Mouse (Mus musculus): ENCODE measurements around the gene Krt19.

The Krt19 gene

DNA sequence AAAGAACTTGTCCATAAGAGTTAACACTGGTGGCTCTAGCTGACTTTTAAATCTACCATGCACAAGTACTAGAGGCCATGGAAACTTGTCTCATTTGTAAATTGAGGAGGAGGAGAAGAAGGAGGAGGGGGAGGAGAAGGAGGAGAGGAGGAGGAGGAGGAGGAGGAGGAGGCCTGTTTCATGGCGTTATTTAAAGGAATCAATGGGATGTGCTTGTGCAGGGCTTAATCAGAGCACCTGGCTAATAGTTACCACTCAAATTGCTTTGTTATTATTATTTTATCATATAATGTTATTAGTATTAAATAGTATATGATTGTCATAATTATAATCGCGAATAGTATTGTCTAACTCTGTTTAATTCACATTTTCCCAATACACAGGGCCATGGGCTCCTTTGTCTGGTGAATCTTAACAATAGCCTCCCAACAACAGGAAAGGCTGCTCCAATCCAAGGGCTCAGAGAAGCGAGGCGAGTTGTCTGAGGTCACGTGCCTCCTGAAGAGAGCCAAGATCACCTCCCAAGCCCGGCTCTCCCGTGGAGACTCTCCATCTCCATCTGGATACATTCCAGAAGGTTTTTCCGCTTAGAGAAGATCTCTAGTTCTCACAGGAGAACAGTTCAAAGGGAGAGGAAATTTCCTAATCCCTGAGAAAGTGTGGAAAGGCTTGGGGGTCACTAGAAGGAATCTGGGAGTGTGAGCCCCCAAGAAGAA is at the start of gene Krt19:
Gene Krt19, minus strand, starts transcription at position 51 of the 716 bp plus-strand sequence.
- in situ Hi-C loops (cut with MboI, MseI), result no loop called here

DNA sequence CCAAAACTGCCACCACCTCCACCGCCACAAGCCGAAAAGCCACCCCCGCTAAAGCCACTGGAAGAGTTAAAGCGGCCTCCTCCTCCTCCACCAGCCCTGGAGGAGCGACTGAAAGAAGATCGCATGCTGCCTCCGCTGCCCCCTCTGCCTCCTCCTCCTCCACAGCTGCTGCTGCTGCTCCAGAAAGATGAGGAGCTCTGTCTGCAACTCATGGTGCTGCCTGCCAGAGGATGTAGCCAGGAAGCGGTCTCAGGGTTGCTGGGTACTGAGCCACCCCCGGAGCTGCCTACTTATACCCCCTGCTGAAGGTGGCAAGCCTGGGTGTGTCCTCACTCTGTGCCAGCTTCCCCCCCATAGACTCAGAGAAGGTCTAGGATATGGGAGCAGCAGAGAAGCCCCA is 44.5 kb upstream of the Krt19 start, which contains the start of gene Krt9:
Gene Krt9, minus strand, starts transcription at position 255 of the 400 bp plus-strand sequence.
- in situ Hi-C loops (cut with MboI, MseI), result no loop called here

DNA sequence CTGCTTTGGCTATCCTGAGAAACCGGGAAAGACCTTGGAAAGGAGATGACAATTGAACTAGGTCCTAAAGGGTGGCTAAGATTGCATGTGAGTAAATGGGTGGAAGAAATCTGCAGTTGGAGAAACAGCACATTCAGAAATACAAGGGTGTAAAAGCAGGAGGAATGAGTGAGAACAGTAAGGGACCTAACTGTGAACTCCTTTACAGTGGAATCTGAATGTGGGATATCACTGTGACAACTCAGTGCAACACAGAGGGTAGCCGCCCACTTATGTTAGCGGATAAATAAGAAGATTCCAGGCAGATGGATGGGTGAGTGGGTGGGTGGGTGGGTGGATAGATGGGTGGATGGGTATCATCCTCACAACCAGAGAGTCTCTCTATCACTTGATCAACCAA is 43.4 kb upstream of the Krt19 start:
- in situ Hi-C loops (cut with MboI, MseI), result no loop called here

DNA sequence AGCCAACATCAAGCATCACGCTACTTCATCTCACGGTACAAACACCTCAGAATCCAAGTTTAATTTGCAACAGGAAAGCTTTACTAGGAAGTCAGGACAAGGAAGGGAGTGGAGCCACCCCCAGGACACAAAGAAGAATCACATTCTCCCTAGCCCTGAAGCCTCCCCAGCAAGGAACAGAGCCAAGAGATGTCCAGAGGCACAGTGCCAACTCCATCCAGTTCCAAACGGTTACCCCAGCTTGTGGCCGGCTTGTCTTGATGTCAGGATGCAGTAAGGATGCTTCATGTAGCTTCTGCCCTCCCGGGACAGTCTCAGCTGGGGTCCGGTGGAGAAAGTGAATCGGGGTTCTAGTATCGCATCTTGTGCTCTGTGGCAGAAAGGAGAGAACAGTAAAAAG is 38.3 kb upstream of the Krt19 start:
- in situ Hi-C loops (cut with MboI, MseI), result no loop called here

DNA sequence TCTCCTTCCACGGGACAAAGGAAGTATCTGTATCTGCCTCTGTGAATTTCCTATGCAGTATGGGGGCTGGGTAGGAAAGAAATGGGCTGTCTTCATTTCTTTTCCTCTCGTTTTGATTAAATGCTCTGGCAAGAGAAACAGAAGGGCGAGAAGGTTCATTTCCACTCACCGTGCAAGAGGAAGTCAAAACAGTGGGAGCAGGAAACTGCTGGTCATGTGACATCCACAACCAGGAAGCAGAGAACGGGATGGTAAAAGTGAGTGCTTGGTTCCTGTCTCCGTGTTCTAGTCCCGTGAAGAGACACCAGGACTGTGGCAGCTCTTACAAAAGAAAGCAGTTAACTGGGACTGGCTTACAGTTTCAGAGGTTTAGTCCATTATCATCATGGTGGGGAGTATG is 33.3 kb upstream of the Krt19 start:
- in situ Hi-C loops (cut with MboI, MseI), result no loop called here

DNA sequence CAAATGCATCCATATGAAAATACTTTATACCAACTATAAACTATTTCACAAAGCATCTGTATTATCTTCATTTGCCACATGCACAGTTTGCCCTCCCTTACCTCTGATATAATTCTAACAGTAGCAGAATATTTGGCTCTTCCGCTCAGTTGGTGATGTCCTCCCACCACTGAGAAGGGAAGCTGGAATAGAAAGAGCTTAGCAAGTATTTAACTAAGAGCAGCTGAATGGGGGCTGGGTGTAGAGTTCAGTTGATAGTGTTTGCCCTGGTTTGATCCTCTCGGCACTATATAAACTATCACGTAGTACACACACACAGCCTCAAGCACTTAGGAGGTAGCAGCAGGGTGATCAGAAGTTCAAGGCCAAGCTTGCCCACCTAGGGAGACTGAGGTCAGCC is 30.8 kb upstream of the Krt19 start:
- in situ Hi-C loops (cut with MboI, MseI), result no loop called here

DNA sequence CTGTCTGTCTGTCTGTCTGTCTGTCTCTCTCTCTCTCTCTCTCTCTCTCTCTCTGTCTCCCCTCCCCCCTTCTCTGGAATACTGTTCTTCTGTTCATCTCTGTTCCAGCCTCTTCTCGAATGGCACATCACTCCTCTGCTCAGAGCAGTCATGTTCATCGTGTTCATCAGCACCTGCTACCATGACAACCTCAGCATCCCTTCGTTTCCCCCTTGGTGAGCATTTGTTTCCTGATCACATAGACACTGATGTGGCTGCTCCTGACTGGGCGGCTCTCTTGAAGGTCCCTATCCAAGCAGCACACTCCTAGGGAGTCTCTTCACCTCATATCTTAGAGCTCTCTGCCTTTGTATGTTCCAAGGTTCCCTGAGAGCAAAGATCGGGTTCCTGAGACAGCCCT is 29.8 kb upstream of the Krt19 start:
- in situ Hi-C loops (cut with MboI, MseI), result no loop called here

DNA sequence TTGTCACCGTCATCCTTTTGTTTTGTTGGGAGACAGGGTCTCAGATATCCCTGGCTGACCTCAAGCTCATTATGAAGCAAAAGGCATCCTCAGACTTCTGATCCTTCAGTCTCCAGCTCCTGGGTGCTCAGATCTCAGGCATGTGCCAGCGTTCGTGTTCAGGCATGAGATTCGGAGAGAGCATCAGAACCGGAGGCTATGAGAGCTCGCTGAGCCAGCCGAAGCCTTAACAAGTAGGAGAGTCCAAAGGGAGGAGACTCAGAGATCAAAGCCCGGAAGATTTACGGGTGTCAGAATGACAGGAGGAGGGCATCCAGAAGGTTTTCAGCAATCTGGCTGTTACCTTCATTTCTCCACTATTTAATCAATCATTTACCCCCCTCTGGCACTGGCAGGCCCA is 28.3 kb upstream of the Krt19 start:
- in situ Hi-C loops (cut with MboI, MseI), result no loop called here

DNA sequence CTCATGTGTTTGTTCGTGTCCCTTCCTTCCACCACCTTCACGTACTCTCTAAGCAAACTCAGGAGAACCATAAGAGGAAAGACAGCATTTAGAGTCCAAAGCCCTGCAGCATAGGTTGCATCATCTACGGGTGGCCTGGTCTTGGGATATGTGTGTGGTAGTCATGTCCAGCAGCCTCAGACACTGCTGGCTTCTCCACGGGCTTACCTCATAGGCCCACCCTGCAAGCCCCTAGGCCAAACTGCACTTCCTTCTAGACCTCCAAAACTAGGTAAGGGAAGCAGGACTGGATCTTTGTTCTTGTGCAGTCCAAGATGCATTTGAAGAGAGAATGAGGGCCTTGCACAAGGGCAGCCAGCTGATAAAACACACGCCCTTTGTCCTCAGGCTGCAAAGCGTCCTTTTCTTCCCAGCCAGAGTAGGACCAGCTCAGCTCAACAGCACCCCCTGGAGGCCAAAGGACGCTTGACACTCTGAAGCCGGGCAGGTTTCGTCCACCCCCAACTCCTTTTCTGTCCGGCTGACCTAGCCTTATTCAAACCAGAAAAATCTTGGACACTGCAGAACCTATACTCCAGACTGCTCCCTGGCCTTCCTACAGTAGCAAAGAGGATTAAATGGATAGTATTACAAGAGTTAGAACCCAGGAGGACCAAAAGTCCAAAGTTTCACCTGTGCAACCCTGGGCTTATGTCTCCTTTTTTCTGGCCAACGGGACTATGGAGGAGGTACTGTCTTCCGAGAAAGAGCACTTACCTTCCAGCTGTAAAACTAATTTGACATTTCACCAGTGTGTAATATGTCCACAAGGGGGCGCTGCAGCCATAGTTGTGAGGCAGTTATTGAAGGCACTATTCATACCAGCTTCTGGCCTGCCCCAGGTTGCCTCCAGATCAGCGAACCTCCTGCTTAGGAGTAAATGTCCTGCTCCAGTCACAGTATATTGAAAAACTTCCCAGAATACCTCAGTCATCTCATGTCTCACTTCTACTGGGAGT is 20.6 kb upstream of the Krt19 start:
- in situ Hi-C loops (cut with MboI, MseI), result loop anchor here in 1 of 2 experiments (5.0 kb wide), 1 partner anchor 113 kb away; no protein-coding TSS in a partner anchor

DNA sequence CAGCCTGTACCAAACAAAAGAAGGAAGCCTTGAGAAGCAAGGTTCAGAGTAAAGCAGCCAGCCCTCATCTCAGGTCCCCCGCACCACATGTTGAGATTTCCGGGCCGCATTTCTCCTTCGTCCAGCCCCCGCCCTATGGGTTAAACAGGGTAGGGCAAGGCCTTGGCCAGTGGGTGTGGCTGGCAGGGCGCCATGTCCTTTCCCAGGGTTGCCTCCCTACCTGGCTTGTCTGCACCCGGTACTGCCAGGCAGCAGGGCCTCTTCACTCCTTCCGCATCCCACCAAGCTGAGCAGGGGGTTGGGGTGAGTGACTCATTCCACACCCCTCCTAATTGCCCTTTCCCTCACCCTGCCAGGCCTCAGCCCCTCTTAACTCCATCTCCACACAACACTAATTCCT is 19.6 kb upstream of the Krt19 start:
- in situ Hi-C loops (cut with MboI, MseI), result loop anchor here in 1 of 2 experiments (5.0 kb wide), 1 partner anchor 114 kb away; no protein-coding TSS in a partner anchor

DNA sequence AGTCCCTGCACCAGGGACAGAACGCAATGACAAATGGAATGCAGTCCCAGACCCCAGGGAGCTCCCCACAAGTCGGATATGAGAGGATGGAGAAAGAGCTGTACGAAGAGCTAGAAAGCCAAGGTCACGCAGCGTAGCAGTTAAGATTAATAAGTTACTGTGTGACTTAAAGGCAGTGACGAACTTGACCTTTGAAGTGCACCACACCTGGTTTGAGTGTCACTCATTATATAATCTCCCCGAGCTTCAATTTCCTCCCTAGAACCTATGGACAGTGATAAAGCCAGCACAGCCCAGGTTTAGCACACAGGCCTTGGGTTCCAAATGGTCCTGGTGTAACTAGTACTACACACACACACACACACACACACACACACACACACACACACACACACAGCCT is 15.9 kb upstream of the Krt19 start:
- in situ Hi-C loops (cut with MboI, MseI), result no loop called here

DNA sequence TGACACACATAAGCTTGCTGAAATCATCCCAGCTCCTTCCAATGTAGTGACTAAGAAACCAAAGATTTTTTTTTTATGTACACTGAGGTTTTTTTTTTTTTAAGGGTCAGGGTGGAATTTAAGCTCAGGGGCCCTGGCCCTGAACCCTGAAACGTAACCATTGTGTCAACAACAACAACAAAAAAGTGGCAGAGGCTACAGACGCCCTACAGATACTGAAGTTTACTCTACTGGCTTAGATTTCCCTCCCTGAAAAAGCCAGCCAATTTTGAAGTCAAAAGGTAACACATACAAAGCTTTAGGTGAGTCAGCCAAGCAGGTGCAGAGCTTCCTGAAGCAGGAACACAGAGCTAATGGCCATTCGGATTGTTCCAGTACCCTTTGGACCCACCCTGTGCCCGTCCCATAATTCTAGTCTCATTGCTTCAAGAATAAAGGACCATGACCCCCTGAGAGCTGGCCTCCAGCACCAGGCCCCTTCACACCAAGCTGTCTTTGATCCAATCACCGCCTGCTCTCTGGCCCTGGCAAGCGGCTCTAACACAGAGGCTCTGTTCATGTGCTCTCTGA is 9.5 kb upstream of the Krt19 start:
- in situ Hi-C loops (cut with MboI, MseI), result no loop called here

DNA sequence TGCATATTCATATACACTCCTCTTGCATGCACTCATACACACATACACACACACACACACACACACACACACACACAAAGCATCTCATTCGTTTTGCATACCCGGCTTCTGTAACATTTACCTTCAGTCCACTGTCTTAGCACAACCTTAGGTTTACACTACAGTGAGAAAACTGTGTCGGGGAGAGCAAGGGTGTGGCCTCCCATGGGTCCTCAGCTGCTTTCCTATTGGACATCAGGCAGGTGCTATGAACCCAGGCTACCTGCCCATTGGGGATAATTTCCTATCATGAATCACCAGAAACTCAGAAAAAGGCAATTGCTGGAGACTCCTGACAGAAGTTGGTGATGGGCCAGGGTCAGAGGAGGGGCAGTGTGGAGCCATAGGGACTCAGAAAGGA is 8.9 kb upstream of the Krt19 start:
- in situ Hi-C loops (cut with MboI, MseI), result no loop called here

DNA sequence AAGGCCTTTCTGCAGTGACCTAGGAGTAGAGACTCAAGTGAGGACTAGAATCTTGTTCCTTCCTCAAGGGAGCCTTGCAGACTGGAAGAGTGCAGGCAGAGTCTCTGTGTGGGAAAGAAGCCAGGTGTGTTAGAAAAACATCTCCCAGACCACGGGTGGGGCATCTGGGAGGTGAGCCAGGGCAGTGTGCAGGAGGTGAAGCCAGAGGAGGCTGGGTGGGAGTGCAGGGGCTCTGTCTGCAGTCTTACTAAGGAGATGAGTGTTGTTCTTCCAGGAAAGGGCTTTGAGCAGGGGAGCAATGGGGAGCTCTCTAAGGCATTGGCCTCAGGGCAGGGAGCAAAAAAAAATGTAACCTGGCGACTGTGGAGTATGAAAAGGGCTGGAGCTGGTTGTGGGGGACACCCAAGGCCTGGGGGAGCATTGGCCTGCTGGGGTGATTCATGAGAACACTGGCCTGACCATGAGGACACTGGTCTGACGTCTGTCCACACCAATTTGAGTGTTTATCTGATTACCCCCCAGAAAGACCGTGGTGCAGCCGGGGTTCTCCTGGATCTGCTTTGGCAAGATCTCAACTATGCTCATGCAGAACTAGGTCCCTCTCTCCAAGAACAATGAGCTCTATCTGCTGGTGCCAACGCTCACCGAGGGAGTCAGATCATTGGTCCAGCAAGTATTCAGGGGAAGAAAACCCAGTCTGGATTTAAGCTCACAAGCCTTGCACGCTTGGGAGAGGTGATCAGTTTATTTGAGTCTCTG is 7.2 kb upstream of the Krt19 start:
- in situ Hi-C loops (cut with MboI, MseI), result no loop called here

DNA sequence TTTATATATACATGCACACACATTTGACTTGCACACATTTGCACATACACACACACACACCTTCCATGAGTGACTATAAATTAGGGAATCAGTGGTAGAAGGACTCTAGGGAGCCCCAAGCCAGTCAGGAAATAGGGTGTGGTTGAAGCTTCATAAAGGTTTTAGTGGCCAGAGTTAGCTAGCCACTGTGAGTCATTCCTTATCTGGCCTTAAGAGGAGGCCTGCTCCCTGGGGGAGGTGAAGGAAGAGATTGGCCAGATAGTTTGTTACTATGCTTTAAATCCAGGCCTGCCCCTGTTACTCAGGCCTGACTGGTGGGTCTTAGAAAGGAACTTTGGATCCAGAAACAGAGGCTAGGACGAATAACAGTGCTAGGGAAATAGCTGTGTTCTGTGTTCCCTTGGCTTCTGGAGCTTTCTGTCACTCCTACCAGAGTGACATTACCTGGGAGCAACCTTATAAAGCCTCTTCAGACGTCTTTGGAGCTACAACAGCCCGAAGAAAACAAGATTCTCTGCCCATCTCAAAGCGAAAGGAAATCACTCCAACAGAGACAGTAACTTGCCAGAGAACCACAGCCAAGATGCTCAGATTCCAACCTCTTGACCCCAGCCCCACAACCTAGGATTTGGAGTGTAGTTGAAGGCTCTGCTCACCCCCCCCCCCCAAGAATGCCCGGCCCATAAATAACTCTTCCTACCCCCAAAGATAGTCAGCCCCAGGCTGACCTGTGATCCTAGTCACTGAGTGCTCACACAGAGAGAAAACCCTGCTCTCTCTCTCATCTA is 705 bp downstream of the Krt19 start:
- in situ Hi-C loops (cut with MboI, MseI), result no loop called here

DNA sequence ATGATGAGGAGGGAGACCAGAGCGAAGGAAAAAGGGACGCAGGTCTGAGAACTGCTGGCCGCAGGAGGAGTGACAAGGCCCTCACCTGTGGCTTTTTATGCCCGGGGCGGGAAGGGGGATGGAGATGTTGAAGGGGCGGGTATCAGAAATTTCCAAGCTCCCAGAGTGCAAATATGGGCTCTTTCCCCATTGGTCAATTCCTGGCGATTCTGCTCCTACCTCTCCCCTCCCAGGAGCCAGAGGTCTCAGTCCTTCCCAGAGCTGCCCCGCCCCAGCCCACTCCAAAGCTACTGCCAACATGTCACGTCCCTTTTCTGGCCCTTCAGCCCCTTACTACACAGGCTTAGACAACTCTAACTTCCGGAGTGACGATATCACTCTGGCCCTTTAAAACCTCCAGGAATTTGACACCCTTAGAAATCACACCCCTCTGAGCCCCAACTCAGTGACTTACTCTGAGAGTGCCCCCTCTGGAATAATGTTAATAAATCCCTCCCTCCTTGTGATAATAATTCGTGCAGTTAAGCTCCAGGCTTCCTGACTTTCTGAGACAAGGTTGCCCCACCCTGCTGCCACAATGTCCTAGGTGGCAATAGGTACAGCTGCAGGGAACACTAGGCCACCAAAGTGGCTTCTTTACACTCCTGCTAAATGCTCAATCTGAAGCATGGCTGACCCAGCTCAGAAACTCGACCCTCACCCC is 2.5 kb downstream of the Krt19 start:
- in situ Hi-C loops (cut with MboI, MseI), result no loop called here

DNA sequence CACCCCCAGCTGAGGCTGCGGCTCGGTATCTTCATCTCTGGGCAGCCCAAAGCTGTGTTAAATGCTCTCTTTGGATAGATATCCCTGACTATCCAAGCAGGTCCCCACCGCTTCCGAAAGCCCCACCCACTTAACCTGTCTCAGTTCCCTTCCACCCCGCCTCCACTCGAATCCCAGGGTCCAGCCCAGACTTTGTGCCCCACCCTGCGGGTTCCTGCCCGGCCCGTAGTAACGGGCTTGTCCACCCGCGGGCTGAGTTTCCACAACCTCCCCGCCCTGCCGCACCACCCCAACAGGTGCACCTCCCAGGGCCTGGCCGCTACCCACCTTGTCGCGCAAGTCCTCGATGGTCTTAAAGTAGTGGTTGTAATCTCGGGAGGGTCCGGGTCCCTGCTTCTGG is 3.4 kb downstream of the Krt19 start:
- in situ Hi-C loops (cut with MboI, MseI), result no loop called here

DNA sequence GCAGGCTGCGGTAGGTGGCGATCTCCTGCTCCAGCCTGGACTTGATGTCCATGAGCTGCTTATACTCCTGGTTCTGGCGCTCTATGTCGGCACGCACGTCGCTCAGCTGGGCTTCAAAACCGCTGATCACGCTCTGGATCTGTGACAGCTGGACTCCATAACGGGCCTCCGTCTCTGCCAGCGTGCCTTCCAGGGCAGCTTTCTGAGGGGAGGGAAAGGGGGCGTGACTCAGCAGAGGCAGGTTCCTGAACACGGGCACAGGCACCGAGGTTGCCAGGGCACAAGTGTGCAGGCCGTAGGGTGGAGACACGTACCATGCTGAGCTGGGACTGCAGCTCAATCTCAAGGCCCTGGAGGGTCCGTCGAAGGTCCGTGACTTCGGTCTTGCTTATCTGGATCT is 7.5 kb downstream of the Krt19 start:
- in situ Hi-C loops (cut with MboI, MseI), result no loop called here

DNA sequence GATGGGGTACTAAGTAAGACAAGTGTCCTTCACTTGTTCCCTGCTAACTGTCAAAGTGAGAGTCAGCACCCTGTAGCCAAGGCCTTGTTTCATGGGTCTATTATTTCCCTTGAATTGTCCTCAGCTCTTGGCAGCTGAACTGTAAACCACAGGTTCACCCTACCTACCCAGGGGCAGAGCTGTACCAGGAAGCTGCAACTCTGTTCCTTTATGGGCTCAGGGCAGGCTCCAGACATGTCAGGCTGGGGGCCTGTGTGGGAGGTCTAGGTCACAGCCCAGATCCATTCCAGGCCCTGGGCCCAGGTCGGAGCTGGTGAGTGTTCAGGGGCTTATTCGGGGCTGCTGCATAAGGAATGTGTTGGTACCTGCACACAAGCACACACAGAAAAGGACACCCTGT is 9.1 kb downstream of the Krt19 start:
- in situ Hi-C loops (cut with MboI, MseI), result no loop called here

DNA sequence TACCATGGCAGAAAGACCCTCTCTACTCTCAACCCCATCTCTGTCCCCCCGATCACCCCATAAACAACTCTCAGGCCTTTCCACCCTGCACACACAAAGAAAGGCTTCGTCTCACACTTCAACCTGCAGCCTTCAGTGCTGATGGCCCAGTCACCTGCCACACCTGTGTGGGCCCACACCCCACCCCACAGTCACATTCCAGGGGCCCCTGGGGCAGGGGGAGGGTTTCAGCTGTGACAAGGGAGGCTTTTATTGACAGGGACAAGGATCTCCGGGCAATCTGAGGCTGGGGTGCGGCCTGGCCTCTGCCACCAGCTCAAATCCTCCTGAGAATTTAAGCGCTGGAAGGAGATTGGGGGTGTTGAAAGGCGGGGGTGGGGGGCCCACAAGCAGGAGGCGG is 9.7 kb downstream of the Krt19 start:
- in situ Hi-C loops (cut with MboI, MseI), result no loop called here
